Mouse (Mus musculus) embryonic fibroblast, embryonic 13.5 days (primary cell): ENCODE results near the gene Arl15.

ENCODE experiments used
- CTCF ChIP-seq: IDR thresholded peaks from 2 replicates; pipeline ENCODE4 v1.5.1; 2011; ENCODE audit warnings: mild to moderate bottlenecking, control low read depth, low read length, moderate library complexity, borderline replicate concordance; ENCODE audit not compliant: insufficient read depth
- POLR2A ChIP-seq: IDR thresholded peaks from 2 replicates; pipeline ENCODE4 v1.6.1; 2011; ENCODE audit warnings: low read depth, mild to moderate bottlenecking, control low read depth, low read length, moderate library complexity

GRCm38 (mm10) chr13:113950131-113950530 lies 155.8 kb downstream of the Arl15 start:
- no peak for TF ChIP-seq CTCF
- TF ChIP-seq POLR2A = no peak
